Mouse (Mus musculus): Measurements from ENCODE around the gene Galnt15.
"Not testable (repeated sequence)": the region's sequence is repeated elsewhere in the genome, so short reads cannot be mapped to it uniquely, and the experiment has no call there.

Galnt15 gene

DNA sequence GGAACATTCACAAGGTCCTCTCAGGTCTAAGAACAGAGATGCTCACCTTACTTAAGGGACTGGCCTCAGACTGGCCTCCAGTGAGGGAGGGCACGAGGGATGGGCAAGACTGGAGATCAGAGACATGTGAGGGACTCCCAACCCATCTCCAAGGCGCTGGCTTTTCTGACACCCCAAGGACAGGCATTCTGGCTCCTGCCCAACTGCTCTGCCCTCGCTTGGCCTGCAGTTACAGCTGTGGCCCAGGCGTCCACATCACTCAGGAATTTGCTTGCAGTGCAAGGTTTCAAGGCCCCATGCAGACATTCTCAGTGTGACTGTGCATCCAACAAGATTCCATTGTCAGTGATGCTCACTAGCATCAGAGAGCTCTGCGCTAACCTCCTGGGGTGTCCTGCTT, 7.7 kb downstream of the Galnt15 start:
- DNase-seq (ENCODE audit: low spot score): no peak

- DNase-seq (ENCODE audit: low spot score): no peak
Observed at GRCm38 (mm10) chr14:32037661-32038252, 9.0 kb downstream of the Galnt15 start.

DNA sequence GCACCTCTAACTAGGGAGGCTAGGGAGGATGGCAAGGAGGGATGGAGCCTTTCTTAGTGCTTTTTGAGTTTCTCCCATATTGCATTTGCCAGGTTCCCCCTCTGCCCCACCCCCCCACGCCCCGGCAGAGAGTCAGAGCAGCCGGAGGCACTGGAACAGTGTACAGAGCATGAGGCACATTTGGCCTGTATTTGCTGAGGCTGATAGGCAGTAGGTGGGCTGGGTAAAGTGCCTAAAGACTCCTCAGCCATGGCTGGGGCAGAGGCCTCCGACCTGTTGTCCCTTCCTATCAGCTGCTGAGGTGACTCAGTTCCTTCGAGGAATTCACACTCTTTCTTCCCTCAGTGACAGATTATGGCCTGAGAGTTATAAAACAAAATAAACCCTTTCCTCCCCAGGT, 13.3 kb downstream of the Galnt15 start:
- no peak for DNase-seq (ENCODE audit: low spot score)

DNA sequence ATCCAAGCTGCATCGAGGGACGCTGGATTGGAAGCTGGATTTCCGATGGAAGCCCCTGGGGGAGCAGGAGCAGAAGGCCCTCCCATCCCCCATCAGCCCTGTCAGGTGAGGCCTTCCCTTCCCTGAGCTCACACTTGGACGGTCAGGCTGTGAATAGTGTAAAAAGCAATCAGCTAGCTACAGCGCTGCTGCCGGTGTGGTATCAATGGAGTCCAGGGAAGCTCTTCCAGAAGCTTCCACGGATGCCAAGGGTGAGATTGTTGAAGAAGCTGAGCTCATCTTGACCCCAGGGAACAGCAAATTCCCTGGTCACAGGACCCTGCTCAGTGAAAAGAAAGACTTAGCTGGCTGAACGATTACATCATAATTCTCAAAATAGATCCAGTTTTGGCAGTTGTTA, 17.6 kb downstream of the Galnt15 start:
- no peak for DNase-seq (ENCODE audit: low spot score)

DNA sequence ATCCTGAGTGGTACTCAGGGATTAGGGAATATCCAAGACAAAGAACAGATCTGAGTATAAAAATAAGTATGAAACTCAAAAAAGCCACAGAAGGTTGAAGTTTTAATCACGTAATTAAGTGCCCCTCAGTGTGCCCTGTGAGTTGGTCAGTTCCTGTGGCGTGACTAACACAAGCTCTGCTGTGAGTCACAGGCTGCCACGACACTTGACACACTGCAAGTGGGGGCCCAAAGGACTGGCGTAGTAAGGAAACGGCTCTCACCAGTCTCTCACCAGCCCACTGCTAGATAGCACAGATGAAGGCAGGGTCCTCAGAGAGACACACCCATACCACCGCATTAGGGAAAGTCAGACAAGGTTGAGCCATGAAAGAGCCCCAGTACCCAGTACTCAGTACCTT, 21.4 kb downstream of the Galnt15 start:
- no peak for DNase-seq (ENCODE audit: low spot score)

DNA sequence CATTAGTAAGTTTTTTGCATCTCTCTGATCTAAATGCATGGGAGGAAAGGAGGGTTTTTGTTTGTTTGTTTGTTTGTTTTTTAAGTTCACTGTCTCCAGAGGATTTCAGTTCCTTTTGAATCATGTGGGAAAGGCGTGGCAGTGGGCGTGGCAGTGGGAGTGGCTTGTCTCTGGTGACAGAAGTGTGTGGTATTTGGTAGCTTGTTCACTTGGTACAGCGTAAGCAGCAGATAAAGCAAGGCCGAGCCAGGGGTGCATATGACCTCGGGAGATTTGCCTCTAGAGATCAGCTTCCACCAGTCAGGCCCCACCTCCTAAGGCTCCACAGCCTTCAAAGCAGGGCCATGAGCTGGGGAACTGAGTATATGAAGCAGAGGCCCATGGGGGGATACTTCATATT, 25.1 kb downstream of the Galnt15 start:
- peak; percentile 23 for DNase-seq (ENCODE audit: low spot score)

DNA sequence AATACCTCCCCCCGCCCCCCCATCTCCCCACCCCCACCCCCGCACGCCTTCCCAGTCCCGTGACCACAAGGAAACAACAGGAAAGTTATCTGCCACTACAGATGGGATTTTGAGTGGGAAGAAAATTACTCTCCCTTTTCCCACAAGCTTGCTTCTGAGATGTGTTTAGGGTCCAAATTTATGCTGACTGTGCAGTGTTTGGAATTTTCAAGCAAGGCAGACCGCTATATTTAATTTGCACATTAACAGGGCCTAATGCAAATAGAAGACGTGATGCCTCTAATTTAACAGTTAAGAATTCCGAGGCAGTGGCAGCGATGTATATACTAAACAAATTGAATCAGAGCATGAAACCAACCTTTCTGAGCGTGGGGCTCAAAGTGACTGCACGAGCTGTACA, 26.0 kb downstream of the Galnt15 start:
- no peak for DNase-seq (ENCODE audit: low spot score)

GRCm38 (mm10) chr14:32055781-32056180, 27.0 kb downstream of the Galnt15 start:
- DNase-seq (ENCODE audit: low spot score): no peak

- DNase-seq (ENCODE audit: low spot score): no peak
Observed at GRCm38 (mm10) chr14:32056675-32057074, 27.9 kb downstream of the Galnt15 start.

DNA sequence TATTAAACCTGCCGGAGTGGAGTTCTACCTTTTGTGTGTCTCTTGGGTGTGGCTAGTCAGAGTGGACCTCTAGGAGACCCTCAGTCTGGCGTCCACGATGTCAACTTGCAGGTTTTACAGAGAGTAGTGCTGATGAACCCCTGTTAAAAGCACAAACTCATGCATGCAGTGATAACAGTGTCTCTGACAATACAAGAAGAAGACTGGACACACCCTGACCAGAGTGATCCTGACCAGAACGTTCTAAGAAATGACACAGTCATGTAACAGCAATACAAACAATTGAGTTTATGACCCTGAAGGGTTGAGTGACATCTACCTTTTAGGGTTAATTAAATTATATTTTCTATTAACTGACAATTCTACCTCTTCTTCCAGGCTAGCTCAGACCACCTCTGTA, 28.9 kb downstream of the Galnt15 start:
- DNase-seq (ENCODE audit: low spot score): no peak

GRCm38 (mm10) chr14:32061398-32061797, 32.6 kb downstream of the Galnt15 start:
- DNase-seq (ENCODE audit: low spot score): peak; percentile 46

DNA sequence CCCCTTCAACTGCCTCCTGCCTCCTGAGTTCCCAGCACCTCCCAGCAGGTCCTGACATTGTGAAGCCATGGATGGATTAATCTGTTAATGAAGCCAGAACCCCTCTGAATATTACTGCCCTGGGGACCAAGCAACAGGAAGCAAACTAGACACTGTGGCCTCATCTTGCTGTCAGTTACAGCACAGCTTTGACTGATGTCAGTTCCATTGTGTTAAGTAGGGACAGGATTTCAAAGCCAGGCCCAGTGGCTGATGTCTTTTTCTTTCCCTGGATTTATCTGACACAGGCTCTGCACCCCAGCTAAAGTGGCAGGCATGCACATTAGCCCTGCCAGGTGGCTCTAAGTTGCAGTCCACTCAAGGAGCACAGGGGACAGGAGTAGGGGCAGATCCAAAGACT, 44.0 kb downstream of the Galnt15 start:
- DNase-seq (ENCODE audit: low spot score): no peak

- DNase-seq (ENCODE audit: low spot score): no peak
Observed at GRCm38 (mm10) chr14:32073211-32073685, 44.5 kb downstream of the Galnt15 start.

DNA sequence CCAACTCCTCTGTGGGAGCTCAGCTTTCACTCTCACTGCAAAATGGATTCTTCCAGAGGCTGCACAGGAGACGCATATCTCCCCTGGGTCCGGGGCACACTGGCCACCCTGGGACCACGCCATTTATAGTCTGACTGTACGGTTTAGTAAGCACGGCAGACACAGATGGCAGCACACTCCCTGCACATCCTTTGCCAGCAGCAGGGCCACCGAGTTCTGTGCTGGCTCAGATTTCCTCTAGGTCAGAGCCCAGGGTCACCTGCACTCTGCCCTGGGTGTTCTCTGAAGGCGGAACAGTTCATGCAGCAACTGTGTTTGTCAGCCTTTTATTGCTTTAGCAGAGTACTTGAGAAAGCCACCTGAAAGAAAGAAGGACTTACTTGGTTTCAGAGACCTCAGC, 45.1 kb downstream of the Galnt15 start:
- DNase-seq (ENCODE audit: low spot score): no peak

- DNase-seq (ENCODE audit: low spot score): peak; percentile 61
Observed at GRCm38 (mm10) chr14:32076896-32077575, 48.2 kb downstream of the Galnt15 start.

DNA sequence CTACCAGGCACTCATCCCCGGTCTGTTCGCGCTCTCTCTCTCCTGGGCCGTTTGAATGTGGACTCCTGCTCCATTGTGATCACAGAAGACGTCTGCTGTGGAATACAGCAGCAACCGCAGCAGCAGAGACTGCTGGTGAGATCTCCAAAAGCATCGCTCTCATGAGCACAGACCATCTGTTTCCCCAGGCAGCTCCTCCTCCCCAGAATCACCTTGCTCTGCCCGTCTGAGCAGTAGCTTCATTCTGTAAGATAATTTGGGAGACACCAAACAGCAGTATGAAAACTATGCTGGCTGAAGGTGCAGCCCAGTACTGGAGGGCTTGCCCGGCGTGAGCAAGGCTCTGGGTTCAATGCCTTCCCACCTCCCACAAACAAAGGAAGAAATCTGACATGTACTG, 52.2 kb downstream of the Galnt15 start:
- DNase-seq (ENCODE audit: low spot score): no peak

GRCm38 (mm10) chr14:32082891-32083290, 54.1 kb downstream of the Galnt15 start:
- no peak for DNase-seq (ENCODE audit: low spot score)

DNA sequence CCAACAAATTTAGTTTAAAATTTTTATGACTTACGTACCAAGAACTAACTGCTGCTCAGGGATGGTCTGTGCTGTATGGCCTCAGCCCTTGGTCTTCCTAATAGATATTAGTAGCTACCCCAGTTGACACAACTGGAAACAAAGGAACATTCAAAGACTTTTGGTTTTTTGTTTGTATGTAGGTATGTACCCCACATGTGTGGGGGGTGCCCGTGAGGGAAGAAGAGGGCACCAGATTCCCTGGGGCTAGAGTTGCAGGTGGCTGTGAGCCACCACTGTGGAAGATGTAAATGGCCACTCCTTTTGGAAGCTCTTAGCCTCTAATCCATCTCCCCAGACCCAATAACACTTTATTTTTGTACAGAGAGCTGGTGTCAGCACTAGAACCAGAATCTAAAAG, 54.7 kb downstream of the Galnt15 start:
- no peak for DNase-seq (ENCODE audit: low spot score)

GRCm38 (mm10) chr14:32084761-32085485, 56.1 kb downstream of the Galnt15 start, which contains the start of gene Oxnad1:
Oxnad1 (plus strand) TSS chr14:32085374.
- DNase-seq (ENCODE audit: low spot score): no peak

DNA sequence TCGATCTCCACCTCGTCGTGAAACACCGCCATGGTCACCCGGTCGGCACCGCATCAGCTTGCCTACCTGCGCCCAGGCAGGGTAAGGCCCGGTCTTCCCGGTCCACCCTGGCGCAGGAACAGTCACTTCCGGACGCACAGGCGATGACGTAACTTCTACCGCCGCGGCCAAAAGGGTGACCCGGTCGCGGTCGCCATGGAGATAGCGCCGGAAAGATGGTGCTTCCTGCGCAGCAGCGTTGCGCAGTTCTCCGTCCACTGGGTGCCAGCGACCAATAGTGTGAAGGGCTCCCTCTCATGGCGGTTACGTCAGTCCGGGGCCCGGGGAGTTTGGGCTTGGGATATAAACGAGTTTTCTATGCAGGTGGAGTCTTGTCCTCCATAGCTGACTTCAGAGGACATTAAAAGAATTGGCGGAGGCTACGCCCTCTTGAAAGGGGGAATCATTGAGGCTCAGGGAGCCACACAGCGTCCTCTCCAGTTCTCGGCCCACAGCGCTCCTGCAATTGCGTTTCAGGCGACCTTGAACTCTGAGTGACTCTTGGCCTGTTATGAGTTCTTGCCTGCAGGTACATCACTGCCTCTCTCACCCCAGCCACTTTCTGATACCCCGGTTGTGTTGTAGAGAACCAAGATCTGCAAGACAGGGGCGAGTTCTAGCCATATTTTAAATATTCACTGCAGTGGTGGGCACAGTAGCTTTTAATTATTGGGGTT, 56.9 kb downstream of the Galnt15 start, which contains the start of gene Dph3:
TSS of gene Dph3 (minus strand) at position 244 of the 716 bp plus-strand sequence.
- peak; percentile 100 for DNase-seq (ENCODE audit: low spot score)

GRCm38 (mm10) chr14:32086226-32086625, 57.4 kb downstream of the Galnt15 start:
- DNase-seq (ENCODE audit: low spot score): peak; percentile 18

DNA sequence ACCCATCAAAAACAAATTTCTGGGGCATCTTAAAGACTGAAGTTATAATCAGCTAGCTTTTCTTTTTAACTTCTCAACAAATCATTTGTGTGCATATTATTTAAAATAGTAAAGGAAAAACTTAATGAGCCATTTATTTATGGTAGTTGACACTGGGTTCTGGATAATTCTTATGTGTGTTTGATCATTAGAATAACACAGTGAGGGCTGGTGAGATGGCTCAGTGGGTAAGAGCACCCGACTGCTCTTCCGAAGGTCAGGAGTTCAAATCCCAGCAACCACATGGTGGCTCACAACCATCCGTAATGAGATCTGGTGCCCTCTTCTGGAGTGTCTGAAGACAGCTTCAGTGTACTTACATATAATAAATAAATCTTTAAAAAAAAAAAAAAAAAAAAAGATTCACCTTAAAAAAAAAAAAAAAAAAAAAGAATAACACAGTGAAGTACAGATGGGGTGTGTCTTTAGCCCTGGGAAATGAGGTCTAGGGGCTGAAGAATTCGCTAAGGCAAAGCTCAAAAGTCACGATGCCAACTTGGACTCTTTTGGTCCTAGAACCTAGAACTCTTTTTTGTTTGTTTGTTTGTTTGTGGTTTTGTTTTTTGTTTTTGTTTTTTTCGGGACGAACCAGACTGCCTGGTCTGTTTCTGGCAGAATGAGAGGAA, 58.9 kb downstream of the Galnt15 start:
- DNase-seq (ENCODE audit: low spot score): not testable (repeated sequence)

Measured in yolk sac, embryonic 10.5 days (tissue).